Mouse (Mus musculus) G1E (cell line): ENCODE measurements around the gene Nup107. TPM values are rescaled to one million over a fixed set of nuclear protein-coding genes. Genes with fewer than 3 reads are reported as not detected.

ENCODE experiments used
- ATAC-seq: 2 replicates; pipeline ENCODE4 v1.8.0; 2016; ENCODE audit warnings: mild to moderate bottlenecking; ENCODE audit not compliant: insufficient number of reproducible peaks, poor library complexity, low FRiP score, severe bottlenecking; ENCODE audit errors: extremely low read depth
- DNase-seq: peaks from one replicate; pipeline ENCODE4 v3.0.0; 2012; ENCODE audit warnings: low spot score
- H3K27me3 ChIP-seq: 2 replicates; pipeline ENCODE4 v1.6.1; 2012; ENCODE audit warnings: mild to moderate bottlenecking, low read length, inconsistent platforms; ENCODE audit not compliant: insufficient read depth
- H3K36me3 ChIP-seq: replicated peaks from 2 replicates; pipeline ENCODE3; 2012; ENCODE audit warnings: mild to moderate bottlenecking, inconsistent platforms
- H3K4me1 ChIP-seq: 2 replicates; pipeline ENCODE4 v1.6.1; 2012; ENCODE audit warnings: low read depth, low read length, inconsistent platforms, mixed read lengths; ENCODE audit not compliant: insufficient read depth
- H3K4me3 ChIP-seq: 2 replicates; pipeline ENCODE4 v1.5.1; 2012; ENCODE audit warnings: low read depth, mild to moderate bottlenecking, inconsistent platforms, low read length, moderate library complexity, mixed read lengths
- H3K9me3 ChIP-seq: replicated peaks from 2 replicates; pipeline ENCODE4 v1.6.1; 2012; ENCODE audit warnings: inconsistent platforms
- CTCF ChIP-seq: IDR thresholded peaks from 2 replicates; pipeline ENCODE4 v1.5.1; 2012; ENCODE audit warnings: low read depth, low read length, inconsistent platforms, mixed read lengths
- GATA1 ChIP-seq: IDR thresholded peaks from 2 replicates; pipeline ENCODE4 v1.6.1; 2012; ENCODE audit warnings: borderline replicate concordance, low read length, inconsistent platforms, mixed read lengths
- GATA2 ChIP-seq: IDR thresholded peaks from 2 replicates; pipeline ENCODE4 v1.6.1; 2012; ENCODE audit warnings: low read depth, low read length, inconsistent platforms, borderline replicate concordance
- POLR2AphosphoS5 ChIP-seq: IDR thresholded peaks from 2 replicates; pipeline ENCODE4 v1.6.1; 2012; ENCODE audit warnings: low read depth, low read length, inconsistent platforms; ENCODE audit not compliant: insufficient replicate concordance
- TAL1 ChIP-seq: conservative IDR thresholded peaks from 2 replicates; pipeline ENCODE4 v1.6.1; 2012; ENCODE audit warnings: low read depth, low read length, inconsistent platforms, mixed read lengths
- polyA plus RNA-seq: library from polyadenylated mRNA; stranded (reverse); fragments of >175 nt; gene quantifications from 2 replicates; pipeline ENCODE4 v1.2.3, GENCODE M21; 2012
- total RNA-seq, 2 experiments: library from RNA; stranded (forward) in 1 of 2; stranded (reverse) in 1 of 2; fragments of 200-1000 nt in 1 of 2; fragments of >200 nt in 1 of 2; fragmentation: Nextera tagmentation in 1 of 2; gene quantifications; 2 replicates each; pipeline ENCODE4 v1.2.3; 2014 to 2017

The Nup107 gene
- total RNA-seq (2014; fragmentation: Nextera tagmentation) (81.8 and 130 TPM in 2 replicates), total RNA-seq (2017) (131 and 144 TPM in 2 replicates), polyA plus RNA-seq (58.0 and 59.9 TPM in 2 replicates)

- peak; percentile 82 for ATAC-seq
- H3K9me3 ChIP-seq, result peaks cover 3% of the 10 kb centered on the region; the same call in 1 of the 2 replicates
- DNase-seq, result peak; percentile 97
- TF ChIP-seq GATA2 (no peak), GATA1 (no peak), POLR2AphosphoS5 (no peak), TAL1 (no peak)
- H3K27me3 ChIP-seq, result no peaks in the 10 kb centered on the region
- H3K36me3 ChIP-seq, result peaks cover 29% of the 10 kb centered on the region
- peak within 1 kb of the TSS; percentile 98 for H3K4me3 ChIP-seq
- peaks cover 35% of the 10 kb centered on the region for H3K4me1 ChIP-seq
These were observed at the start of gene Nup107 for GRCm38 (mm10) chr10:117792141-117793091. Gene Nup107, minus strand, starts transcription at chr10:117792705.

GRCm38 (mm10) chr10:117841765-117842164 lies 49.3 kb upstream of the Nup107 start:
- ATAC-seq, result no peak
- no peak for TF ChIP-seq TAL1
- no peak for TF ChIP-seq CTCF
- no peak for DNase-seq
- Histone ChIP-seq H3K27me3 (0 out of 2 replicates have a peak, but pooled peaks cover 2% of the 10 kb centered on the region), H3K4me3 (no peak overlapping the region), H3K9me3 (no peaks in the 10 kb centered on the region), H3K4me1 (peaks cover 30% of the 10 kb centered on the region), H3K36me3 (peaks cover 15% of the 10 kb centered on the region)

GRCm38 (mm10) chr10:117840431-117840995 lies 48.0 kb upstream of the Nup107 start:
- Histone ChIP-seq H3K4me1 (peaks cover 34% of the 10 kb centered on the region), H3K4me3 (no peak overlapping the region), H3K36me3 (peaks cover 24% of the 10 kb centered on the region), H3K9me3 (no peaks in the 10 kb centered on the region), H3K27me3 (no peaks in the 10 kb centered on the region)
- ATAC-seq, result no peak
- TF ChIP-seq POLR2AphosphoS5, result no peak
- TF ChIP-seq GATA2, result no peak
- TF ChIP-seq TAL1, result no peak
- TF ChIP-seq CTCF, result no peak
- TF ChIP-seq GATA1, result no peak
- no peak for DNase-seq

GRCm38 (mm10) chr10:117839737-117840136 lies 47.2 kb upstream of the Nup107 start:
- Histone ChIP-seq H3K4me3 (no peak overlapping the region), H3K36me3 (peaks cover 28% of the 10 kb centered on the region), H3K27me3 (no peaks in the 10 kb centered on the region), H3K4me1 (peaks cover 38% of the 10 kb centered on the region), H3K9me3 (no peaks in the 10 kb centered on the region)
- ATAC-seq (no peak), DNase-seq (no peak)
- no peak for TF ChIP-seq POLR2AphosphoS5
- TF ChIP-seq GATA2, result no peak
- TF ChIP-seq TAL1, result no peak
- no peak for TF ChIP-seq GATA1
- no peak for TF ChIP-seq CTCF

- no peak overlapping the region for H3K4me3 ChIP-seq
- DNase-seq (no peak), ATAC-seq (0 out of 2 replicates have a peak, but pooled peaks have one; percentile 35)
- no peaks in the 10 kb centered on the region for H3K9me3 ChIP-seq
- peaks cover 37% of the 10 kb centered on the region for H3K4me1 ChIP-seq
- TF ChIP-seq GATA2, result no peak
- TF ChIP-seq POLR2AphosphoS5, result no peak
- TF ChIP-seq CTCF, result no peak
- no peak for TF ChIP-seq GATA1
- no peak for TF ChIP-seq TAL1
- H3K36me3 ChIP-seq, result peaks cover 31% of the 10 kb centered on the region
- H3K27me3 ChIP-seq, result no peaks in the 10 kb centered on the region
These were observed 46.4 kb upstream of the Nup107 start for GRCm38 (mm10) chr10:117838924-117839323.

DNA sequence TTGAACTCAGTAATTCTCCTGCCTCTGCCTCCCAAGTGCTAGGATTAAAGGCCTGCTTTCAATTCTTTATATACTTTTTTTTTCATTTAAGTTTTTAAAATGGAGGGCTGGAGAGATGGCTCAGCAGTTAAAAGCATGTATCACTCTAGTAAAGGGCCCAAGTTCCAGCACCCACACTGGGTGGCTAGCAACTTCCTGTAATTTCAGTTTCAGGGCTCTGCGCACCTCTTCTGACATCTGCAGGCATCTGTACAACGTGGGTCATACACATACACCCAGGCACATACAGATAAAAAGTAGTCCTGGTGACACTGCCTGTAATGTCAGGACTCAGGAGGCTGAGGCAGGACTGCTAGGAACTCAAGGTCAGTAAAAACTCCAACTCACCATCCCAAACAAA lies 43.8 kb upstream of the Nup107 start:
- H3K27me3 ChIP-seq, result no peaks in the 10 kb centered on the region
- no peak overlapping the region for H3K4me3 ChIP-seq
- TF ChIP-seq POLR2AphosphoS5, result no peak
- TF ChIP-seq CTCF, result no peak
- no peak for TF ChIP-seq TAL1
- TF ChIP-seq GATA2, result no peak
- TF ChIP-seq GATA1, result no peak
- H3K36me3 ChIP-seq, result peaks cover 35% of the 10 kb centered on the region
- ATAC-seq (peak; percentile 36; the same call in 1 of the 2 replicates), DNase-seq (no peak)
- peaks cover 38% of the 10 kb centered on the region for H3K4me1 ChIP-seq
- H3K9me3 ChIP-seq, result no peaks in the 10 kb centered on the region
